Mouse (Mus musculus) liver, embryonic 14.5 days (tissue): ENCODE measurements around the gene Dhx37.

Source experiments
- CTCF ChIP-seq: IDR thresholded peaks from 2 replicates; pipeline ENCODE4 v1.5.1; 2016; ENCODE audit warnings: antibody characterized with exemption, low read depth, control low read depth
- EP300 ChIP-seq: IDR thresholded peaks from 2 replicates; pipeline ENCODE4 v1.6.1; 2016; ENCODE audit warnings: antibody characterized with exemption, low read depth

DNA sequence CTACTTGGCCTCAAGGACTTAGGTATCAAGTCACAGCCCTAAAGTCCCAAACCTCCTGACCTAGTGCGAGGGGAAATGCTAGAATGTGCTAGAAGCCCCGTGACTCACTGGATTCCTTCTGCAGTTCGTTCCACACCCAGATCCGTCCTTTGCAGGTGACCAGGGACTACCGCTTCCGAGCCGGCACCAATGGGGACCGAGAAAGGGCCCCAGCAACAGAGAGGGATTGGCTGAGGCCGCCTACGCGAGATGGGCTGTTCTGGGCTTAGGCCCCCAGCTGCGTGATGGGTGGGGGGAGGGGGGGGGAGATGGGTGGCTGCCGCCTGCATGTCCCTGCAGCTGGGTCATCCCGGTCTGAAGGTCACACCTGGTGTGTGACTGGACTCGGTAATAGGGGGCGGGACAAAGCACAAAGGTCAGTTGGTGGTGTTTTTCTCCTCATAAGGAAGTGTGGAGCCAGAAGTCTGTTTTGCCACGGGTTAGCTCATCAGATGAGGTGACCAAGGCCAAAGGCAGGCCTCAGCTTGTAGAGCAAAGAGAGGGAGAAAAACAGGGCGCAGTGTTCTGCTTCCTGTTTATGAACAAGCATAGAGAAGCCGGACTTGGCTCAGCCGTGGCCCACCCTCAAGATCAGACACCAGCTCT, 40.8 kb downstream of the Dhx37 start:
- TF ChIP-seq EP300 (0 out of 2 replicates have a peak, but pooled peaks have one; percentile 39), CTCF (no peak)
